Mouse (Mus musculus): Measurements from ENCODE around the gene Rfx8. TPM values are rescaled to one million over a fixed set of nuclear protein-coding genes. Genes with fewer than 3 reads are reported as not detected.

The Rfx8 gene
- total and polyA plus RNA-seq, 3 experiments = not detected

DNA sequence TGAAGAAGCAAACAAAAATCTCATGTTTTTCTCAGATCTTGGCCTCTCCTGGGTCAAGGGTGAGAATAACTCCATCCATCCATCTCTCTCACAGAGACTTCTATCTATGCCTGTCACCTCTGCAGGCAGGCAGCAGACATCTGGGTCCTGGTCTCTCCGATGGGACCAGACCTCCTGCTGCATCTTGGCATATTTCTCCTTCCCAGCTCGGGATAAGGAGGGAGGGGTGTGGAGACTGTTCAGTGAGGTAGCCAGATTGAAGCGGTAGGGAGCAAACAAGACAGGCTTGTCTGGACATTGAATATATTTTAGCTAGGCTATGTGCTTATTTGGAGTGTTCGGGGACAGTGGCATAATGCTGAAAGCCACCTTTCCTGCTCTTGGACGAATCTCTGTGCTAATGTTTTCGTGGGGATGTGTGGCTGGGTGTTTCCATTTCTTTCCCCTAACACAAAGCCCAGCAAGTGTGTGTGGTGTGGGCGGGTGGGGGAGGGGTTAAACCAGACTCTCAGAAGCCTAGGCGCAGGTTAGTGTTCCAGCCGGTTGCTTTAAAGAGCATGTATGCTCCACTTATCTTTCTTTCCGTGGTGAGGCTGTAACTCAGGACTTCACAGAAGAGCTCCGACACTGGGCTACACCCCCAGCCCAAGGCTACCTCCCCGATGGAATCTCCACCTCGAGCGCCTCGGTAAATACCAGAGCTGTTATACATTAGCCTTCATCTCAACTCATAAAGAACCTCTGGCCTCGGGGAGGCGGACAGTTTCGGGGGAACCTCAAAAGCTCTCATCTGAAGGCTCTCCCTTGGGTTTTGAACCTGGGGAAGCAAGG is 18.4 kb downstream of the Rfx8 start:
- no peaks in the 10 kb centered on the region for H3K9me3 ChIP-seq (replicated peaks; ENCODE audit: low read length)
- no peak overlapping the region for H3K4me3 ChIP-seq (replicated peaks in 1 of 3; ENCODE audit: low read depth in 2 of 3, low read length in 2 of 3, poor library complexity in 1 of 3)
- no peaks in the 10 kb centered on the region for H3K79me2 ChIP-seq (replicated peaks; ENCODE audit: control insufficient read depth, extremely low read depth, insufficient read depth, poor library complexity, severe bottlenecking)
- dilution Hi-C loops (cut with MboI; ENCODE audit: extremely low pct_ligation_motif_present, extremely low pct_unique_long_range_greater_than_20kb, low sequenced_read_pairs) = no loop called here
- no peak overlapping the region for H3K27ac ChIP-seq (ENCODE audit: insufficient read depth, low read depth)
- no peak for TF ChIP-seq GABPA (IDR thresholded peaks at IDR 0.05; ENCODE audit: insufficient replicate concordance, low read depth, low read length)
- no peak for TF ChIP-seq POLR2A (IDR thresholded peaks at IDR 0.05; ENCODE audit: low read depth, low read length)
- no peak for TF ChIP-seq E2F4 (IDR thresholded peaks at IDR 0.05; ENCODE audit: insufficient replicate concordance, low read depth, low read length)
- DNase-seq (ENCODE audit: extremely low read depth) = no peak
- in situ Hi-C loops (cut with MboI; ENCODE audit: low pct_ligation_motif_present, low pct_unique_long_range_greater_than_20kb, low sequenced_read_pairs) = no loop called here
- H3K9ac ChIP-seq (ENCODE audit: insufficient read depth, low read depth) = no peak overlapping the region
- no peaks in the 10 kb centered on the region for H3K27me3 ChIP-seq (replicated peaks)
- no peaks in the 10 kb centered on the region for H3K36me3 ChIP-seq (replicated peaks in 1 of 2; ENCODE audit: control insufficient read depth in 1 of 2, insufficient read depth in 1 of 2, low read length in 1 of 2)
- no peaks in the 10 kb centered on the region; a peak in 1 of 4 replicates for H3K4me1 ChIP-seq (ENCODE audit: control insufficient read depth in 1 of 2, insufficient read depth in 2 of 2)
- H3K4me2 ChIP-seq (ENCODE audit: insufficient read depth, low read depth, poor library complexity, severe bottlenecking) = no peak overlapping the region; the same call in 1 of the 2 replicates

DNA sequence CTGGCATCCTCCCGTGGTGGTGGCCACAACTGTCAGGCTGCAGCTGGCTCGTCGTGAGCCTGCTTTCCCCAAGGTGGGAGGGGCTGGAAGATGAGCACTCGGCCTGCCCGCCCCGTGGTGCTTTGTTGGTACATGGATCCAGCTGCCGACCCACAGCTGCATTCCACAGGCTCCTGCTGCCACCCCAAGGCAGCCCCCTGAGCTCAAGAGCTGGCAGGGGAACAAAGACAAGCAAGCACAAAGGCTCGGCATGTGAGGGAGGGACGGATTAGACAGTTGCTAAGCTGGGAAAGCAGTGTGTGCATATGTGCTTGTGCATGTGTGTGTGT is 19.6 kb downstream of the Rfx8 start:
- TF ChIP-seq JUND (conservative IDR thresholded peaks at IDR 0.05; ENCODE audit: low read depth, low read length) (no peak), TBP (conservative IDR thresholded peaks at IDR 0.05; ENCODE audit: low read depth, low read length) (no peak)
- H3K79me2 ChIP-seq (replicated peaks; ENCODE audit: control insufficient read depth, extremely low read depth, insufficient read depth, poor library complexity, severe bottlenecking) = no peaks in the 10 kb centered on the region
- dilution Hi-C loops (cut with MboI; ENCODE audit: extremely low pct_ligation_motif_present, extremely low pct_unique_long_range_greater_than_20kb, low sequenced_read_pairs) (no loop called here), in situ Hi-C loops (cut with MboI; ENCODE audit: low pct_ligation_motif_present, low pct_unique_long_range_greater_than_20kb, low sequenced_read_pairs) (no loop called here)
- no peaks in the 10 kb centered on the region; a peak in 1 of 4 replicates for H3K4me1 ChIP-seq (ENCODE audit: control insufficient read depth in 1 of 2, insufficient read depth in 2 of 2)
- H3K9me3 ChIP-seq (replicated peaks; ENCODE audit: low read length) = no peaks in the 10 kb centered on the region
- no peak overlapping the region for H3K4me2 ChIP-seq (ENCODE audit: insufficient read depth, low read depth, poor library complexity, severe bottlenecking)
- H3K27ac ChIP-seq (ENCODE audit: insufficient read depth, low read depth) = no peak overlapping the region
- H3K4me3 ChIP-seq (replicated peaks in 1 of 3; ENCODE audit: low read depth in 2 of 3, low read length in 2 of 3, poor library complexity in 1 of 3) = no peak overlapping the region
- H3K36me3 ChIP-seq (replicated peaks in 1 of 2; ENCODE audit: control insufficient read depth in 1 of 2, insufficient read depth in 1 of 2, low read length in 1 of 2) = no peaks in the 10 kb centered on the region
- no peaks in the 10 kb centered on the region for H3K27me3 ChIP-seq (replicated peaks)
- no peak for DNase-seq (ENCODE audit: extremely low read depth)
- H3K9ac ChIP-seq (ENCODE audit: insufficient read depth, low read depth) = no peak overlapping the region

DNA sequence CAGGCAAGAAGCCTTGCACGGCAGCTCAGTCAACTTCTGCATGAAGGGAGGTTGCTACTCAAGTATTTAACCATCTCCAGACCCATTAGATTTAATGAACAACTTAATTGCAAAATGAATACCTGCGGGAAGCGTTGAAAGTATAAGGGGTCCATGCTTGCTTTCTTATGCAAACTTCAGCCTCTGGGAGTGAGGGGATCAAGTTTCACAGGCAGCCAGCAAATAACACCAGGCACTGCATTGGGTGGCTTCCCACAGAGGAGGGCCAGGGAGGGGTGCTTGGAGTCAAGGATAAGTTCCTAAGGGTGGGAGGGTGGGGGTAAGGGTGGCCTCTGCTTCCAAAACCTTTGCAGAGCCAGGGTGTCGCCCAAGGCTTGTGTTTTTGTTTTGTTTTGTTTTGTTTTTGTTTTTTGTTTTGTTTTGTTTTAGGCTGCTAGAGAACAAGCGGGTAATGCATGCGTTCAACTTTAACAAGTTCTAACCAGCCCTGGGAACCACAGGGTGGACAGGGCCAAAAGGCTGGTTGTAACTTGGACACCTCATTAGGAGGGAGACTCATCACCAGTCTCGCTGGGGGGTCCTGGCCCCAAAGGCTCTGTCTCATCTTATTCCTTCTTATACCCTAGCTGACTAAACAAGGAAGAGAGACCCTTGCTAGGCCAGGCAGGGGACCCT is 20.1 kb downstream of the Rfx8 start:
- Histone ChIP-seq H3K27me3 (replicated peaks) (no peaks in the 10 kb centered on the region), H3K9ac (ENCODE audit: insufficient read depth, low read depth) (no peak overlapping the region), H3K79me2 (replicated peaks; ENCODE audit: control insufficient read depth, extremely low read depth, insufficient read depth, poor library complexity, severe bottlenecking) (no peaks in the 10 kb centered on the region), H3K4me3 (replicated peaks in 1 of 3; ENCODE audit: low read depth in 2 of 3, low read length in 2 of 3, poor library complexity in 1 of 3) (no peak overlapping the region), H3K4me1 (ENCODE audit: control insufficient read depth in 1 of 2, insufficient read depth in 2 of 2) (no peaks in the 10 kb centered on the region; a peak in 1 of 4 replicates), H3K4me2 (ENCODE audit: insufficient read depth, low read depth, poor library complexity, severe bottlenecking) (no peak overlapping the region), H3K36me3 (replicated peaks in 1 of 2; ENCODE audit: control insufficient read depth in 1 of 2, insufficient read depth in 1 of 2, low read length in 1 of 2) (no peaks in the 10 kb centered on the region), H3K9me3 (replicated peaks; ENCODE audit: low read length) (no peaks in the 10 kb centered on the region), H3K27ac (ENCODE audit: insufficient read depth, low read depth) (no peak overlapping the region)
- in situ Hi-C loops (cut with MboI; ENCODE audit: low pct_ligation_motif_present, low pct_unique_long_range_greater_than_20kb, low sequenced_read_pairs) (no loop called here), dilution Hi-C loops (cut with MboI; ENCODE audit: extremely low pct_ligation_motif_present, extremely low pct_unique_long_range_greater_than_20kb, low sequenced_read_pairs) (no loop called here)
- DNase-seq (ENCODE audit: extremely low read depth) = no peak
- TF ChIP-seq JUN (IDR thresholded peaks at IDR 0.05; ENCODE audit: insufficient read depth, low read depth, low read length) (no peak), MEF2A (IDR thresholded peaks at IDR 0.05; ENCODE audit: borderline replicate concordance, low read depth, low read length) (no peak), EP300 (IDR thresholded peaks at IDR 0.05; ENCODE audit: low read length) (no peak), POLR2AphosphoS2 (IDR thresholded peaks at IDR 0.05; ENCODE audit: low read depth, low read length) (no peak), SMC3 (IDR thresholded peaks at IDR 0.05; ENCODE audit: low read depth, low read length) (no peak), CTCF (conservative IDR thresholded peaks at IDR 0.05 in 1 of 2, IDR thresholded peaks at IDR 0.05 in 1 of 2; ENCODE audit: low read depth in 2 of 2, low read length in 2 of 2) (no peak), USF1 (IDR thresholded peaks at IDR 0.05; ENCODE audit: low read depth, low read length) (no peak), KAT2A (IDR thresholded peaks at IDR 0.05; ENCODE audit: insufficient replicate concordance, low read length) (no peak), ETS1 (conservative IDR thresholded peaks at IDR 0.05; ENCODE audit: low read depth, low read length) (no peak), IRF4 (IDR thresholded peaks at IDR 0.05; ENCODE audit: low read depth, low read length) (no peak), JUND (conservative IDR thresholded peaks at IDR 0.05; ENCODE audit: low read depth, low read length) (no peak), BHLHE40 (IDR thresholded peaks at IDR 0.05; ENCODE audit: low read depth, low read length) (no peak)
